ENCODE assay signal across 16 mouse cellular contexts in genomic region chr13:59094722-59095121, GRCm38 (mm10).
DNase-seq lines count a peak whose midpoint lies in the region; ATAC-seq and TF ChIP-seq lines count a peak whose summit lies in the region.
"Had no signal": no experiment of that assay in that cellular context is flagged by ENCODE, and none has a peak within 500 bp of the region (broad histone marks: within the 10 kb centered on the region; RNA-seq: fewer than 3 reads in every experiment).

No protein-coding gene starts in this region.

- no peak overlapping the region for H3K9ac ChIP-seq in forebrain, embryonic 16.5 days (replicated peaks; ENCODE audit: low read depth, low read length)
- H3K9ac ChIP-seq: embryonic facial prominence, embryonic 12.5 days; heart, embryonic 13.5 days; limb, embryonic 15.5 days had no signal

- peak; percentile 24; the same call in 1 of the 2 replicates for TF ChIP-seq CTCF in layer of hippocampus, adult 2 months (conservative IDR thresholded peaks at IDR 0.05)

- DNase-seq in forebrain, embryonic 10.5 days (ENCODE audit: extremely low spot score, low spot score), result no peak
- DNase-seq in layer of hippocampus, adult 2 months (ENCODE audit: low spot score in 2 of 2), result peak in 1 of 2 experiments; percentile 50
- no peak for DNase-seq in layer of hippocampus, postnatal 25 days (ENCODE audit: extremely low spot score in 1 of 2, low spot score in 1 of 2)
- DNase-seq in right cerebral cortex, adult 2 months (ENCODE audit: low spot score in 2 of 2), result peak; percentile 60 to 64
- no peak for DNase-seq in right cerebral cortex, postnatal 4 days
- peak; percentile 85 for DNase-seq in telencephalon, adult 2 months (ENCODE audit: low read depth, low spot score)
- no peak for DNase-seq in yolk sac, embryonic 10.5 days (ENCODE audit: low spot score)
- DNase-seq: cerebellum, adult 9-10 months; lung, adult 18-20 months; spleen, adult 18-20 months had no signal

- peaks cover 54% of the 10 kb centered on the region for H3K4me1 ChIP-seq in forebrain, embryonic 10.5 days
- H3K4me1 ChIP-seq in forebrain, embryonic 16.5 days (replicated peaks; ENCODE audit: control insufficient read depth, insufficient read depth, low read length), result peaks cover 38% of the 10 kb centered on the region

- no peak for ATAC-seq in forebrain, embryonic 16.5 days
- ATAC-seq: Patski had no signal

- H3K36me3 ChIP-seq in forebrain, embryonic 10.5 days (replicated peaks), result no peaks in the 10 kb centered on the region
- H3K36me3 ChIP-seq in forebrain, embryonic 16.5 days (ENCODE audit: control insufficient read depth, insufficient read depth), result no peaks in the 10 kb centered on the region
- H3K36me3 ChIP-seq: embryonic facial prominence, embryonic 12.5 days; heart, embryonic 13.5 days; limb, embryonic 15.5 days had no signal

- WGBS in forebrain, embryonic 10.5 days, result 89% methylated on average over 7 of the region's 7 CpGs
- WGBS in forebrain, embryonic 16.5 days, result 69% methylated on average over 7 of the region's 7 CpGs

- H3K4me2 ChIP-seq in forebrain, embryonic 16.5 days (ENCODE audit: low read length), result no peak overlapping the region
- H3K4me2 ChIP-seq: embryonic facial prominence, embryonic 12.5 days; heart, embryonic 13.5 days; limb, embryonic 15.5 days had no signal

- peaks cover 63% of the 10 kb centered on the region for H3K27me3 ChIP-seq in forebrain, embryonic 10.5 days (ENCODE audit: poor library complexity, severe bottlenecking)
- no peaks in the 10 kb centered on the region for H3K27me3 ChIP-seq in forebrain, embryonic 16.5 days (replicated peaks; ENCODE audit: control insufficient read depth, insufficient read depth, low read length)

- H3K4me3 ChIP-seq in forebrain, embryonic 10.5 days, result no peak overlapping the region
- H3K4me3 ChIP-seq in forebrain, embryonic 16.5 days (replicated peaks; ENCODE audit: low read length), result no peak overlapping the region
- H3K4me3 ChIP-seq in layer of hippocampus, adult 2 months, result no peak overlapping the region
- H3K4me3 ChIP-seq: embryonic facial prominence, embryonic 12.5 days; heart, embryonic 13.5 days; limb, embryonic 15.5 days had no signal

- peak overlapping the region; percentile 49; the same call in 1 of the 2 replicates for H3K27ac ChIP-seq in forebrain, embryonic 10.5 days
- no peak overlapping the region for H3K27ac ChIP-seq in forebrain, embryonic 16.5 days (ENCODE audit: low read length)
- H3K27ac ChIP-seq in layer of hippocampus, adult 2 months, result peak overlapping the region; percentile 92
- H3K27ac ChIP-seq: heart, embryonic 13.5 days; macrophage had no signal

- no peaks in the 10 kb centered on the region for H3K9me3 ChIP-seq in forebrain, embryonic 10.5 days
- H3K9me3 ChIP-seq in forebrain, embryonic 16.5 days (ENCODE audit: control insufficient read depth, low read length), result no peaks in the 10 kb centered on the region
- H3K9me3 ChIP-seq: embryonic facial prominence, embryonic 12.5 days; heart, embryonic 13.5 days; limb, embryonic 15.5 days had no signal

Comparison
In these comparisons a context has a peak if more than half of its experiments do, and no peak if none do; other contexts are left out.
1. DNase-seq: peak in right cerebral cortex, adult 2 months (2 of 2) and telencephalon, adult 2 months (single experiment); none in forebrain, embryonic 10.5 days (single experiment), layer of hippocampus, postnatal 25 days (0 of 2), right cerebral cortex, postnatal 4 days (single experiment) and yolk sac, embryonic 10.5 days (single experiment).